Mouse (Mus musculus): ENCODE data around the gene Apoc1. TPM values are rescaled to one million over a fixed set of nuclear protein-coding genes. Genes with fewer than 3 reads are reported as not detected.

Gene Apoc1
- total and polyA plus RNA-seq, 3 experiments: 4.8 to 15.3 (median 12.3) TPM

DNA sequence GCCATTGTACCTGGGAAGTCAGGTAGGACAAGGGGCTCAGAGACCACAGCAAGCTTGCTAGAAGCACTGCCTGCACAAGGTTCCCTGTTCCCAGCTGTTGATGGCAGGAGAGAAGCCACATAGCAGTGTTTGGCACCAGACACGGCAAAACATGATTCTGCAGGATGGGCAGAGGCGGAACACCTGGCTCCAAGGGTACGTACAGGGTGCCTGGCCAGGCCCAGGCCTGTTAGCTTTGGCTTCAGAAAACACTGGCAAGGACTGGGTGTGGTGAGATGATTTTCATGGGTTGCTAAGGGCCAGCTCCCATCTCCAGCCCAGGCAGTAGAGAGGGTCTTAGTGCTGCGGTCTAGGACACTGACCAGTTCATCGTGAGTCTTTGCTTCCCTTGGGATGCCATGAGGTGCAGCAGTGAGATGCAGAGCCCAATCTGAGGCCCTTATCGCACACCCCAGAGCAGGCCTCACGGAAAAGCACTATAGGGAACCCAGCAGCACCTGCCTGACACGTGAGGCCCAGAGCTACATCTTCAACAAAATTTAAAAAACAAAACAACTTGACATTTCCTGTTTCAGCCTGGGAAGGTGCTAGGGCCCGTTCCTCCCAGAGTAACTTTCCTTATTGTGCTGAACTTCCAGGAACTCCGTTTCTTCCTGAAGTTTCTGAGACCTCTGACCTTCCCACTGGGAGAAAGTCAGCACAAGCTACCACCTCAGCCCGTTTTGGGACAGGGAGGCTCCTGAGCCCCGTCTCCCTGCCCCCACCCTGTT is 8.0 kb upstream of the Apoc1 start:
- Histone ChIP-seq H3K36me3 (replicated peaks) (peaks cover 93% of the 10 kb centered on the region), H3K27me3 (ENCODE audit: insufficient read depth, low read length) (no peaks in the 10 kb centered on the region), H3K4me1 (ENCODE audit: insufficient read depth, low read depth, low read length) (peaks cover 82% of the 10 kb centered on the region), H3K4me3 (ENCODE audit: low read depth, low read length) (no peak overlapping the region; the same call in 1 of the 2 replicates), H3K9me3 (replicated peaks) (peaks cover 13% of the 10 kb centered on the region)
- DNase-seq (ENCODE audit: low spot score): no peak
- no peak for TF ChIP-seq TAL1 (conservative IDR thresholded peaks at IDR 0.05; ENCODE audit: low read depth, low read length)
- TF ChIP-seq GATA1 (IDR thresholded peaks at IDR 0.05; ENCODE audit: borderline replicate concordance, low read length): no peak
- TF ChIP-seq GATA2 (IDR thresholded peaks at IDR 0.05; ENCODE audit: borderline replicate concordance, low read depth, low read length): no peak
- TF ChIP-seq POLR2AphosphoS5 (IDR thresholded peaks at IDR 0.05; ENCODE audit: insufficient replicate concordance, low read depth, low read length): no peak
- TF ChIP-seq CTCF (IDR thresholded peaks at IDR 0.05; ENCODE audit: low read depth, low read length): no peak
- no peak for ATAC-seq (ENCODE audit: extremely low read depth, insufficient number of reproducible peaks, low FRiP score, poor library complexity, severe bottlenecking)

DNA sequence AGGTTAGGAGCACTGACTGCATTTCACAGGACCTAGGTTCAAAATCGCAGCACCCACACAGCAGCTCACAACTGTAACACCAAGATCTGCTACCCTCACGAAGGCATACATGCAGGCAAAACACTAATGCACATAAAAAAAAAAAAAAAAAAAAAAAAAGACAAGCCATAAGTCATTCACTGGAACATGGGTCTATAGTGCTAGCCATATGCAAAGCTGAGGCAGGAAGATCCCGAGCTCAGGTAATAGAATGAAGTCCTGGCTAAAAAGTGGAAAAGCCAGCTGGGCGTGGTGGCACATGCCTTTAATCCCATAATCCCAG is 7.3 kb upstream of the Apoc1 start:
- Histone ChIP-seq H3K9me3 (replicated peaks) (peaks cover 13% of the 10 kb centered on the region), H3K4me1 (ENCODE audit: insufficient read depth, low read depth, low read length) (peaks cover 85% of the 10 kb centered on the region), H3K4me3 (ENCODE audit: low read depth, low read length) (no peak overlapping the region), H3K27me3 (ENCODE audit: insufficient read depth, low read length) (no peaks in the 10 kb centered on the region), H3K36me3 (replicated peaks) (peaks cover 86% of the 10 kb centered on the region)
- ATAC-seq (ENCODE audit: extremely low read depth, insufficient number of reproducible peaks, low FRiP score, poor library complexity, severe bottlenecking) (no peak), DNase-seq (ENCODE audit: low spot score) (no peak)
- TF ChIP-seq CTCF (IDR thresholded peaks at IDR 0.05; ENCODE audit: low read depth, low read length): no peak
- TF ChIP-seq TAL1 (conservative IDR thresholded peaks at IDR 0.05; ENCODE audit: low read depth, low read length): no peak

DNA sequence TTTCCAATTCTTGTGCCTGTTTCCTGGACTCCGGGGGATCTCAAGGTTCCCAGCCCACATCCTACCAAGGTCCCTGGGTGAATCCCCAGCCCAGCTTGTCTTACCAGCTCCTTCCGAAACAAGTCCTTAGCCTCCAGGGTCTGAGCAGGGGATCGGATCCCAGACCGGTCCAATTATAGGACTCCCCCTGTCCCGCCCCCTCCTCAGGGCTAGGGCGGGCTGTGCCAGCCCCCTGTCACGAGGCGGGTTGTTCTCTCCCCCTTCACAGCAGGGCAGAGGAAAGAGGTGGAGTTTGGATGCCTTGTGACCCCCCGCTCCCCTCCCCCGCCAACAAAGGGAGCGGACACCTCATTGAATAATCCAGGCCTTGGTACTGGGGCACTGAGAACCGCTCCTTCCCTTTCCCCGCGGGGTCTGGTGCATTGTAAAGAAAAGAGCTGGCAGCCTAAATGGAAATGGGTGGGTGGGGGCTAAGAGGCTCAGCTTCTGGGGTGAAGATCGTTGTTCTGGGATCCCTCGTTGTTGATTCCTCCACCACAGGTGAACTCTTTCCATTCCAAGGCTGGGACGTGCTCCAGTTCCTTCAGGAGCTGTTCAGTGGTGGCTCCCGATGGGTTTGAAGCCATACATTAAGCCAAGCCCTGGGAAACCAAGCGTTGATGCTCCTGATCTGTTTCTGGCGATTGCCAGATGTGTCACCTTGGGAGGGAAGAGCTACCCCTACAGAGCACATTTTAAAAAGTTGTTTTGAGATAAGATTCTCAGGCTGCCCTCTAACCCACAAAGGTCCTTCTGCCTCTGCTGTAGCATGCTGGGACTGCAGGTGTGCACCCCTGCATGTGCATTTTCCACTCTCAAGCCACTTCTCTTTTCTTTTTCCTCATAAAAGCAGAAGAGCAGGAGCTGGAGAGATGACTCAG is 6.7 kb upstream of the Apoc1 start, which contains the start of gene Apoe:
Gene Apoe (minus strand): TSS at position 282 of the 920 bp plus-strand sequence.
- DNase-seq (ENCODE audit: low spot score): no peak

DNA sequence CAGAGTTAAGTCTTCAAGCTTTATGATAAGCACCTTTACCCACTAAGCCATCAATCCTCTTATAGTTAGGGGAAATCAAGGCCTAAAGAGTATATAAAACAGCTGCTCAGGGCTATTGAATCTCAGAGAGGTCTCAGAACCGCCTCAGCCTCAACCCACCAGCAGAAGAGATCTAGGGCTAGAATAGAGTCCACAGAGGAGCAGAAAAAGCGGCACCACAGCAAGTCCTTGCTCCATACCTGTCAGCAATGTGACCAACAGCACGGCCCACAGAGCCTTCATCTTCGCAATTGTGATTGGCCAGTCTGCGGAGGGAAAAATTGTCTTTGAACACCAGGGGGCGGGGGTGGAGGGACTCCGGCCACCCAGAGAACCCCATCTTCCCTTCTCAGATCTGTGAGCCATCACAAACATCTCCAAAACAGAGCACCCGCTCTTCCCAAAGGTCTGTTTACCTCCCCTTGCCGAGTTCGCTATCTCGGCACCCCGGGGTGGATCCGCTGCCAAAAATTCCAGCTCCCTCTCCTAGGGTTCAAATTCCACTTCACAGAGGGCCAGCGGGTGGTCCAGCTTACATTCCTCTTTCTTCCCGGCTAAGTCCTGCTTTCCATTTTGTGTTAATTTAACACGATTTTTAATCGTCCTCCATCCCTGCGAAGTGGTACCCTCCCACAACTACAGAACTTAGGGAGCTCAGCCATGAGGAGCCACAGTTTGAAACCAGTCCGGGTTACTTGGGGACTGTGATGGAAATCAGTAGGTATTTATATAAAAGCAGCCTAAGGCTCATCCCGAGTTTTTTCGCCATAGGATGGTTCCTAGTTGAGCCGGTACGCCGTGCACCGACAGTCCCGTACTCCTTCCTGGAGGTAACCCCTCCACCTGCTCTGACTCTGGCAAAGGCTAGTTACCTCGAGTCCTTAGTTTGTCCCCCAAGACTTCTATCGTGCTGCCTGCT is 5.8 kb upstream of the Apoc1 start:
- TF ChIP-seq TAL1 (conservative IDR thresholded peaks at IDR 0.05; ENCODE audit: low read depth, low read length) (no peak), CTCF (IDR thresholded peaks at IDR 0.05; ENCODE audit: low read depth, low read length) (no peak), GATA2 (IDR thresholded peaks at IDR 0.05; ENCODE audit: borderline replicate concordance, low read depth, low read length) (no peak), GATA1 (IDR thresholded peaks at IDR 0.05; ENCODE audit: borderline replicate concordance, low read length) (no peak), POLR2AphosphoS5 (IDR thresholded peaks at IDR 0.05; ENCODE audit: insufficient replicate concordance, low read depth, low read length) (no peak; the same call in 1 of the 2 replicates)
- Histone ChIP-seq H3K36me3 (replicated peaks) (peaks cover 71% of the 10 kb centered on the region), H3K9me3 (replicated peaks) (peaks cover 13% of the 10 kb centered on the region), H3K4me1 (ENCODE audit: insufficient read depth, low read depth, low read length) (peaks cover 88% of the 10 kb centered on the region), H3K27me3 (ENCODE audit: insufficient read depth, low read length) (no peaks in the 10 kb centered on the region), H3K4me3 (ENCODE audit: low read depth, low read length) (no peak overlapping the region)
- DNase-seq (ENCODE audit: low spot score) (no peak), ATAC-seq (ENCODE audit: extremely low read depth, insufficient number of reproducible peaks, low FRiP score, poor library complexity, severe bottlenecking) (no peak)

More for the DNA sequence above, 6.7 kb upstream of the Apoc1 start, which contains the start of gene Apoe:
- TF ChIP-seq TAL1 (conservative IDR thresholded peaks at IDR 0.05; ENCODE audit: low read depth, low read length) (no peak), CTCF (IDR thresholded peaks at IDR 0.05; ENCODE audit: low read depth, low read length) (no peak), GATA2 (IDR thresholded peaks at IDR 0.05; ENCODE audit: borderline replicate concordance, low read depth, low read length) (no peak), POLR2AphosphoS5 (IDR thresholded peaks at IDR 0.05; ENCODE audit: insufficient replicate concordance, low read depth, low read length) (no peak), GATA1 (IDR thresholded peaks at IDR 0.05; ENCODE audit: borderline replicate concordance, low read length) (no peak)
- ATAC-seq (ENCODE audit: extremely low read depth, insufficient number of reproducible peaks, low FRiP score, poor library complexity, severe bottlenecking): no peak
- Histone ChIP-seq H3K36me3 (replicated peaks) (peaks cover 80% of the 10 kb centered on the region), H3K4me1 (ENCODE audit: insufficient read depth, low read depth, low read length) (peaks cover 87% of the 10 kb centered on the region), H3K9me3 (replicated peaks) (peaks cover 13% of the 10 kb centered on the region), H3K27me3 (ENCODE audit: insufficient read depth, low read length) (no peaks in the 10 kb centered on the region), H3K4me3 (ENCODE audit: low read depth, low read length) (no peak within 1 kb of the TSS)

DNA sequence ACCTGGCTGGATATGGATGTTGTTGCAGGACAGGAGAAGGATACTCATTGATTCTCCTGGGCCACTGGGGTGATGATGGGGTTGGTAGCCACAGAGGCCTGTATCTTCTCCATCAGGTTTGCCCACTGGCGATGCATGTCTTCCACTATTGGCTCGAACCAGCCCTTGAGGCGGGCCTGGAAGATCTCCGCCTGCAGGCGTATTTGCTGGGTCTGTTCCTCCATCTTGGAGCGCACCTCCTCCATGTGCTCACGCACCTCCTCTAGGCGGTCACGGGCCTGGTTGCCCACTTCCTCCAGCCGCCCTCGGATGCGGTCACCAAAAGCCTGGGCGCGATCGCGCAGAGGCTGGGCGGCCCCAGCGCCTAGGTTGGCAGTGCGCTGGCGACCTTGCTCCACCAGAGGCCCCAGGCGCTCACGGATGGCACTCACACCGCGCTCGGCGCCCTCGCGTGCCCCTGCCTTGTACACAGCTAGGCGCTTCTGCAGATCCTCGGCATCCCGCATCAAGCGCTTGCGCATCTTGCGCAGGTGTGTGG is 3.9 kb upstream of the Apoc1 start:
- H3K9me3 ChIP-seq (replicated peaks): peaks cover 13% of the 10 kb centered on the region
- peaks cover 89% of the 10 kb centered on the region for H3K4me1 ChIP-seq (ENCODE audit: insufficient read depth, low read depth, low read length)
- no peak for ATAC-seq (ENCODE audit: extremely low read depth, insufficient number of reproducible peaks, low FRiP score, poor library complexity, severe bottlenecking)
- no peaks in the 10 kb centered on the region for H3K27me3 ChIP-seq (ENCODE audit: insufficient read depth, low read length)
- peak overlapping the region; percentile 53; the same call in 1 of the 2 replicates for H3K4me3 ChIP-seq (ENCODE audit: low read depth, low read length)
- TF ChIP-seq POLR2AphosphoS5 (IDR thresholded peaks at IDR 0.05; ENCODE audit: insufficient replicate concordance, low read depth, low read length) (no peak), GATA1 (IDR thresholded peaks at IDR 0.05; ENCODE audit: borderline replicate concordance, low read length) (no peak), CTCF (IDR thresholded peaks at IDR 0.05; ENCODE audit: low read depth, low read length) (no peak), TAL1 (conservative IDR thresholded peaks at IDR 0.05; ENCODE audit: low read depth, low read length) (no peak), GATA2 (IDR thresholded peaks at IDR 0.05; ENCODE audit: borderline replicate concordance, low read depth, low read length) (no peak)
- H3K36me3 ChIP-seq (replicated peaks): peaks cover 53% of the 10 kb centered on the region
- no peak for DNase-seq (ENCODE audit: low spot score)

Data from G1E (cell line).